Mouse (Mus musculus) heart, embryonic 11.5 days (tissue): Measurements from ENCODE around the gene Tbl2. TPM values are rescaled to one million over a fixed set of nuclear protein-coding genes. Genes with fewer than 3 reads are reported as not detected.

Experiments used
- ATAC-seq: fragments of 200-750 bp; cut with Nextera tagmentation; replicated peaks from 2 replicates; pipeline ENCODE4 v1.8.0; 2017; ENCODE audit warnings: moderate library complexity; ENCODE audit not compliant: insufficient number of reproducible peaks, low FRiP score, low TSS enrichment
- H3K27ac ChIP-seq: fragments of 300-500 bp; sonication (generic); 2 replicates; pipeline ENCODE4 v1.5.1; 2014; ENCODE audit warnings: mild to moderate bottlenecking, low read depth, low read length
- H3K27me3 ChIP-seq: fragments of 300-500 bp; sonication (generic); 2 replicates; pipeline ENCODE4 v1.6.1; 2014; ENCODE audit warnings: mild to moderate bottlenecking, low read length, mixed read lengths; ENCODE audit not compliant: control insufficient read depth, insufficient read depth
- H3K36me3 ChIP-seq: fragments of 300-500 bp; sonication (generic); 2 replicates; pipeline ENCODE4 v1.6.1; 2014; ENCODE audit warnings: mild to moderate bottlenecking, low read length, moderate library complexity, mixed read lengths; ENCODE audit not compliant: control insufficient read depth, insufficient read depth
- H3K4me1 ChIP-seq: fragments of 300-500 bp; sonication (generic); 2 replicates; pipeline ENCODE4 v1.6.1; 2014; ENCODE audit warnings: low read length; ENCODE audit not compliant: control insufficient read depth, insufficient read depth
- H3K4me2 ChIP-seq: fragments of 300-500 bp; sonication (generic); 2 replicates; pipeline ENCODE4 v1.6.1; 2014; ENCODE audit warnings: mild to moderate bottlenecking, moderate library complexity
- H3K4me3 ChIP-seq: fragments of 300-500 bp; sonication (generic); 2 replicates; pipeline ENCODE4 v1.5.1; 2014; ENCODE audit warnings: low read depth, low read length
- H3K9ac ChIP-seq: fragments of 300-500 bp; sonication (generic); 2 replicates; pipeline ENCODE4 v1.6.1; 2014; ENCODE audit warnings: mild to moderate bottlenecking, low read depth, low read length, moderate library complexity
- H3K9me3 ChIP-seq: fragments of 300-500 bp; sonication (generic); replicated peaks from 2 replicates; pipeline ENCODE4 v1.6.1; 2016; ENCODE audit warnings: low read length; ENCODE audit not compliant: control insufficient read depth
- WGBS: fragments of 180-500 bp; shearing (Covaris S2); extraction: QIAGEN DNeasy Blood & Tissue Kit; methylation state at CpG from one replicate; pipeline ENCODE4 v1.1.7; 2014; ENCODE audit not compliant: insufficient replicate concordance; 5-methylcytosine and 5-hydroxymethylcytosine counted together
- polyA plus RNA-seq: library from polyadenylated mRNA; unstranded; fragments of >200 nt; fragmentation: Nextera tagmentation; extraction: Ambion mirVana; gene quantifications from 2 replicates; pipeline ENCODE4 v1.2.1, GENCODE M21; 2014

Tbl2 gene
- polyA plus RNA-seq, 1 experiment from 2014 or later: 20.0 TPM

GRCm38 (mm10) chr5:135113782-135114181, 35.7 kb upstream of the Tbl2 start:
- no peaks in the 10 kb centered on the region for H3K36me3 ChIP-seq
- no peaks in the 10 kb centered on the region for H3K4me1 ChIP-seq
- H3K4me3 ChIP-seq: no peak overlapping the region
- no peak overlapping the region for H3K4me2 ChIP-seq
- WGBS: 84% methylated on average over 12 of the region's 12 CpGs
- no peak overlapping the region for H3K9ac ChIP-seq
- H3K9me3 ChIP-seq: no peaks in the 10 kb centered on the region
- no peak for ATAC-seq
- peaks cover 6% of the 10 kb centered on the region for H3K27me3 ChIP-seq
- no peak overlapping the region for H3K27ac ChIP-seq

GRCm38 (mm10) chr5:135115241-135115640, 34.2 kb upstream of the Tbl2 start:
- no peaks in the 10 kb centered on the region for H3K36me3 ChIP-seq
- no peak overlapping the region for H3K4me2 ChIP-seq
- H3K9me3 ChIP-seq: no peaks in the 10 kb centered on the region
- H3K27me3 ChIP-seq: no peaks in the 10 kb centered on the region
- 80% methylated on average over 8 of the region's 8 CpGs for WGBS
- no peak overlapping the region for H3K9ac ChIP-seq
- H3K4me3 ChIP-seq: no peak overlapping the region
- H3K4me1 ChIP-seq: no peaks in the 10 kb centered on the region
- no peak for ATAC-seq
- no peak overlapping the region for H3K27ac ChIP-seq

- Histone ChIP-seq H3K27me3 (peaks cover 20% of the 10 kb centered on the region), H3K36me3 (no peaks in the 10 kb centered on the region), H3K4me3 (no peak overlapping the region), H3K27ac (no peak overlapping the region), H3K4me1 (no peaks in the 10 kb centered on the region), H3K9me3 (no peaks in the 10 kb centered on the region), H3K4me2 (peak overlapping the region; percentile 30), H3K9ac (no peak overlapping the region)
- 0 out of 2 replicates have a peak, but pooled peaks have one; percentile 16 for ATAC-seq
- 6% methylated on average over 6 of the region's 6 CpGs for WGBS
Measured at GRCm38 (mm10) chr5:135118589-135119081, 30.8 kb upstream of the Tbl2 start.

GRCm38 (mm10) chr5:135120753-135121152, 28.7 kb upstream of the Tbl2 start:
- Histone ChIP-seq H3K27ac (no peak overlapping the region), H3K27me3 (peaks cover 23% of the 10 kb centered on the region), H3K9ac (no peak overlapping the region), H3K4me1 (no peaks in the 10 kb centered on the region), H3K9me3 (no peaks in the 10 kb centered on the region), H3K4me3 (no peak overlapping the region), H3K4me2 (no peak overlapping the region), H3K36me3 (no peaks in the 10 kb centered on the region)
- ATAC-seq: no peak
- WGBS: 55% methylated on average over 4 of the region's 4 CpGs

- no peaks in the 10 kb centered on the region for H3K9me3 ChIP-seq
- H3K4me3 ChIP-seq: no peak overlapping the region
- H3K36me3 ChIP-seq: no peaks in the 10 kb centered on the region
- peaks cover 27% of the 10 kb centered on the region for H3K27me3 ChIP-seq
- H3K4me2 ChIP-seq: no peak overlapping the region
- ATAC-seq: no peak
- H3K9ac ChIP-seq: no peak overlapping the region
- 59% methylated on average over 6 of the region's 6 CpGs for WGBS
- no peaks in the 10 kb centered on the region for H3K4me1 ChIP-seq
- no peak overlapping the region for H3K27ac ChIP-seq
Measured at GRCm38 (mm10) chr5:135126121-135126520, 23.3 kb upstream of the Tbl2 start.

- H3K27me3 ChIP-seq: peaks cover 23% of the 10 kb centered on the region
- no peaks in the 10 kb centered on the region for H3K4me1 ChIP-seq
Measured at GRCm38 (mm10) chr5:135127669-135128068, 21.8 kb upstream of the Tbl2 start.

GRCm38 (mm10) chr5:135129747-135130146, 19.7 kb upstream of the Tbl2 start:
- WGBS: 76% methylated on average over 4 of the region's 4 CpGs
- Histone ChIP-seq H3K36me3 (no peaks in the 10 kb centered on the region), H3K27ac (no peak overlapping the region), H3K4me2 (no peak overlapping the region), H3K4me1 (0 out of 2 replicates have a peak, but pooled peaks cover 2% of the 10 kb centered on the region), H3K4me3 (no peak overlapping the region), H3K9ac (no peak overlapping the region), H3K27me3 (peaks cover 35% of the 10 kb centered on the region), H3K9me3 (no peaks in the 10 kb centered on the region)
- ATAC-seq: no peak

More at GRCm38 (mm10) chr5:135127669-135128068, 21.8 kb upstream of the Tbl2 start:
- no peak for ATAC-seq
- Histone ChIP-seq H3K4me2 (no peak overlapping the region), H3K9ac (no peak overlapping the region), H3K9me3 (no peaks in the 10 kb centered on the region), H3K36me3 (no peaks in the 10 kb centered on the region), H3K4me3 (no peak overlapping the region), H3K27ac (no peak overlapping the region)
- WGBS: 78% methylated on average over 6 of the region's 6 CpGs

- H3K4me2 ChIP-seq: peak overlapping the region; percentile 49
- 0 out of 2 replicates have a peak, but pooled peaks cover 2% of the 10 kb centered on the region for H3K4me1 ChIP-seq
- no peak overlapping the region for H3K27ac ChIP-seq
- peak overlapping the region; percentile 22 for H3K4me3 ChIP-seq
- ATAC-seq: peak; percentile 37; the same call in 1 of the 2 replicates
- H3K9me3 ChIP-seq: peaks cover 3% of the 10 kb centered on the region; the same call in 1 of the 2 replicates
- no peak overlapping the region for H3K9ac ChIP-seq
- 6% methylated on average over 26 of the region's 26 CpGs for WGBS
- no peaks in the 10 kb centered on the region for H3K36me3 ChIP-seq
- H3K27me3 ChIP-seq: peaks cover 41% of the 10 kb centered on the region
Measured at GRCm38 (mm10) chr5:135133736-135134405, 15.6 kb upstream of the Tbl2 start.

GRCm38 (mm10) chr5:135134534-135134933, 14.9 kb upstream of the Tbl2 start:
- Histone ChIP-seq H3K27ac (no peak overlapping the region), H3K9ac (no peak overlapping the region), H3K4me1 (0 out of 2 replicates have a peak, but pooled peaks cover 2% of the 10 kb centered on the region), H3K9me3 (peaks cover 3% of the 10 kb centered on the region; the same call in 1 of the 2 replicates), H3K4me3 (peak overlapping the region; percentile 22), H3K4me2 (peak overlapping the region; percentile 49), H3K27me3 (peaks cover 37% of the 10 kb centered on the region), H3K36me3 (no peaks in the 10 kb centered on the region)
- 7% methylated on average over 8 of the region's 8 CpGs for WGBS
- ATAC-seq: no peak
